Mouse (Mus musculus): Measurements from ENCODE around the gene Pde4a. TPM values are rescaled to one million over a fixed set of nuclear protein-coding genes. Genes with fewer than 3 reads are reported as not detected.

Pde4a gene
- polyA plus RNA-seq, 1 experiment from 2014 or later, result 4.8 TPM

DNA sequence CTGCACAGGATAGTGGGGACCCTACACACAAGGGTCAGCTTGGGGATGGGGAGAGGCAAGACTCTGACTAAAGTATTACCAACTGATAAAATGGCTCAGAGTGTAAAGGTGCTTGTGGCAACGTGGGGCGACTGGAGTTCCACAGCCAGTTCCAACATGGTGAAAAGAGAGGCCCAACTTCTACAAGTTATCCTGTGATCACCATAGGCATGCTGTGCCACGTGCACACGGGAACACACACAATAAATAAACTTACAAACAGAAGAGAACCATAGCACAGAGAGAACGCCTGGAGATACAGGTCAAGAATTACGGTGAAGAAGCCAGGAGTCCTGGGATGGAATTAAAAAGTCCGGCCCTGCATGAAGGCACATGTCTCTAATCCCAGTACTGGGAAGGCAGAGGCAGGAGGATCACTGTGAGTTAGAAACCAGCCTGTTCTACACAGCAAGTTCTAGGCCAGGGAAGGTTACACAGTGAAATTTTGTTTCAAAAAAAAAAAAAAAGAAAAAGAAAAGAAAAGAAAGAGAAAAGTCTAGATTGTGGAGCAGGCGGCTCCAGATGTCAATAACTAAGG, 16.3 kb upstream of the Pde4a start:
- no peak for ATAC-seq (ENCODE audit: insufficient number of reproducible peaks, insufficient read depth, low FRiP score, low TSS enrichment, low read depth)
- Histone ChIP-seq H3K36me3 (peaks cover 31% of the 10 kb centered on the region), H3K4me3 (replicated peaks) (peak overlapping the region; percentile 72), H3K9ac (replicated peaks) (peak overlapping the region; percentile 80), H3K27me3 (no peaks in the 10 kb centered on the region), H3K4me1 (replicated peaks) (peaks cover 52% of the 10 kb centered on the region), H3K4me2 (peak overlapping the region; percentile 88), H3K9me3 (no peaks in the 10 kb centered on the region), H3K27ac (peak overlapping the region; percentile 82; the same call in 1 of the 2 replicates)
- WGBS, result 12% methylated on average over 8 of the region's 8 CpGs

DNA sequence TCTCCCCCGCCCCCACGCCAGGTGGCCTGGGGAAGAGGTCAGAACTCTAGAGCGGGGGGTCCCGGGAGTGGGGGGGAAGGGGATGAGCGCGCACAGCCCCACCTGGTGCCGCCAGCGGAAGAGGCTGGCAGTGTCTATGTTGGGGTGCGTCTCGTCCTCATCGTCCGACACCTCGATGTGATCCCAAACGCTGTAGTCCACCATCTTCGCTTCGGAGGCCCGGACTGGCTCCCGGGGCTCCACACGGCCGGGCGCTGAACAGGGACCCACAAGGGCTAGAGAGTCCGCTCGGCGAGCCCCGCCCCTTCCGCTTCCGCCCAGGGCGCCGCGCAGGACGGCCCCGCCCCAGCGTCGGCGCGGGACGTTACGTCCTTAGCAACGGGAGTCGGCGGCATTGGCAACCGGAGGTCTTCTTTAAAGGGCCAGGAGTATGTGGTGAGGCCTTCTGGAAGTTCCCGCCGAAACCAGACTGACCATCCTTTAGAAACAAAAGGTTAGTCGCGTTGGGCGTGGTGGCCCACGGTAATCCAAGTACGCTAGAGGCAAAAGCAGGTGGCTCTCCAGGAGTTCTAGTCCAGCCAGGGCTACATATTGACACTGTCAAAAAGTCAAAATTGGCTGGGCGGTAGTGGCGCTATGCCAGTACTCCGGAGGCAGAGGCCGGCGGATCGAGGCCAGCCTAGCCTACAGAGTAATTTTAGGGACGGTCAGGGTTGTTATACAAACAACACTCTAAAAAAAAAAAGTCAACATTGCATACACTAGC, 15.7 kb upstream of the Pde4a start, which contains the start of gene Cdc37:
Gene Cdc37, minus strand, starts transcription at position 329 of the 766 bp plus-strand sequence.
- Histone ChIP-seq H3K4me2 (peak within 1 kb of the TSS; percentile 88), H3K4me3 (replicated peaks) (peak within 1 kb of the TSS; percentile 72), H3K27me3 (no peaks in the 10 kb centered on the region), H3K4me1 (replicated peaks) (peaks cover 55% of the 10 kb centered on the region), H3K9ac (replicated peaks) (peak within 1 kb of the TSS; percentile 80), H3K36me3 (peaks cover 24% of the 10 kb centered on the region), H3K9me3 (no peaks in the 10 kb centered on the region), H3K27ac (peak within 1 kb of the TSS; percentile 82)
- WGBS, result 4% methylated on average over 56 of the region's 56 CpGs
- ATAC-seq (ENCODE audit: insufficient number of reproducible peaks, insufficient read depth, low FRiP score, low TSS enrichment, low read depth), result peak; percentile 92

DNA sequence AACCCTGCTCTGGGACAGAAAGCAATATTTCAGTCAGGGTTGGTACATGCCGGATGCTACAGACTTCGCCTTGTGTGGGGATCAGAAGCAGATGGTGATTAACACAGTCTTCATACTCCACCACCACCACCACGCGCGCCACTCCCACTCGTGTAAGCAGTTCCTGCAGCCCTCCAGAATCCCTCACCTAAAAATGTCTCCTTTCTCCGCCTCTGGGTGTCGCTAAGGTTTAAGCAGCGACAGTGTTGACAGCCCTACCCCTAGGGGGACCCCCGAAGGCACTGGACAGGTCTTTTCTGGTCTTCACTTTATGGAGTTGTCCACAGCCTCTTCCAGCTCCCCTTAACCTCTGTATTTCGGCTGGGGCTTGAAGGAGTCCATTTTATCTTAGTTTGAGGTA, 12.8 kb upstream of the Pde4a start:
- Histone ChIP-seq H3K4me1 (replicated peaks) (peaks cover 36% of the 10 kb centered on the region), H3K9ac (replicated peaks) (0 out of 2 replicates have a peak overlapping the region, but pooled peaks have one; percentile 57), H3K36me3 (peaks cover 1% of the 10 kb centered on the region; the same call in 1 of the 2 replicates), H3K4me3 (replicated peaks) (peak overlapping the region; percentile 39), H3K4me2 (peak overlapping the region; percentile 75), H3K9me3 (no peaks in the 10 kb centered on the region), H3K27me3 (no peaks in the 10 kb centered on the region), H3K27ac (0 out of 2 replicates have a peak overlapping the region, but pooled peaks have one; percentile 72)
- ATAC-seq (ENCODE audit: insufficient number of reproducible peaks, insufficient read depth, low FRiP score, low TSS enrichment, low read depth), result no peak
- 3% methylated on average over 11 of the region's 11 CpGs for WGBS

DNA sequence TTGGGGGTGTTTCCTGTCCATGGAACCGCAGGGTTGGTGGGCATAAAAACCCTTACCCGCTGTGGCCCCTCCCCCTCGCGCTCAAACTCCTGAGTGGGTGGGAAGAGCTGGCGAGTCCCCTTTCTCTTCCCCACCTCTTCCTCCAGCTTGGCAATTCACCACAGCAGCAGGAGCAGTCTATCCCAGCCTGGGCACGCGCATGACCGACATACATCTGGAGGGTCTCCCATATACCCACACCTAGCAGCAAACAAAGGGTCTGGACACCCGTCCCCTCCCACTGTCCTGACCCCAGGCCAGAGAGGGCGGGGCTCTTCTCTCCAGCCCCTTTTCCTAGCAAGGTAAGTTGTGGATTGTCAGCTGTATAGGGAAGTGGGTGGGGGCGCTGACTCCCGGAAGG, 12.2 kb upstream of the Pde4a start:
- WGBS, result 8% methylated on average over 12 of the region's 12 CpGs
- no peak for ATAC-seq (ENCODE audit: insufficient number of reproducible peaks, insufficient read depth, low FRiP score, low TSS enrichment, low read depth)
- Histone ChIP-seq H3K4me3 (replicated peaks) (peak overlapping the region; percentile 39), H3K4me1 (replicated peaks) (peaks cover 30% of the 10 kb centered on the region), H3K9ac (replicated peaks) (peak overlapping the region; percentile 57), H3K27ac (peak overlapping the region; percentile 72), H3K4me2 (peak overlapping the region; percentile 75), H3K27me3 (no peaks in the 10 kb centered on the region), H3K9me3 (peaks cover 6% of the 10 kb centered on the region; the same call in 1 of the 2 replicates), H3K36me3 (no peaks in the 10 kb centered on the region)

DNA sequence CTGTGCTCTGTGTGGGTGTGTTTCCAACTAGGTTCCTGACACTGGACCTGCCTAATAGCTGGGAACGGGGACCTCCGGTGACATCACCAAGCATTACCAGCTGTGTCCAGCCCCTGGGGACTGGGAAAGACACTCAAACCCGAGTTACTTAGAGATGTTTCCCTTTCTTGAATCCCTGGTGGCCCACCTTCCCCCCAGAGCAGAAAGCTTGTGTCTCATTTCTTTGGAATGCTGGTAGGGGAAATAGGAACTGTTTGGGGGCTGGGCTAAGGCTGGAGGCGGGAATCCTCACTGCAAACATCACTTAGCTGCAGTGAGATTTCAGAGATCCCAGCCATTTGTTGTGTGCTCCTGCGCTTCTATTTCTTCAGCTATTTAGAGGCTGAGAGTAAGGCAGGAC, 11.7 kb upstream of the Pde4a start:
- peaks cover 7% of the 10 kb centered on the region; the same call in 1 of the 2 replicates for H3K9me3 ChIP-seq
- peak overlapping the region; percentile 39 for H3K4me3 ChIP-seq (replicated peaks)
- no peaks in the 10 kb centered on the region for H3K27me3 ChIP-seq
- WGBS, result 7% methylated on average over 5 of the region's 5 CpGs
- peaks cover 25% of the 10 kb centered on the region for H3K4me1 ChIP-seq (replicated peaks)
- H3K36me3 ChIP-seq, result no peaks in the 10 kb centered on the region
- H3K9ac ChIP-seq (replicated peaks), result peak overlapping the region; percentile 57; the same call in 1 of the 2 replicates
- ATAC-seq (ENCODE audit: insufficient number of reproducible peaks, insufficient read depth, low FRiP score, low TSS enrichment, low read depth), result no peak
- peak overlapping the region; percentile 75 for H3K4me2 ChIP-seq
- H3K27ac ChIP-seq, result peak overlapping the region; percentile 72

DNA sequence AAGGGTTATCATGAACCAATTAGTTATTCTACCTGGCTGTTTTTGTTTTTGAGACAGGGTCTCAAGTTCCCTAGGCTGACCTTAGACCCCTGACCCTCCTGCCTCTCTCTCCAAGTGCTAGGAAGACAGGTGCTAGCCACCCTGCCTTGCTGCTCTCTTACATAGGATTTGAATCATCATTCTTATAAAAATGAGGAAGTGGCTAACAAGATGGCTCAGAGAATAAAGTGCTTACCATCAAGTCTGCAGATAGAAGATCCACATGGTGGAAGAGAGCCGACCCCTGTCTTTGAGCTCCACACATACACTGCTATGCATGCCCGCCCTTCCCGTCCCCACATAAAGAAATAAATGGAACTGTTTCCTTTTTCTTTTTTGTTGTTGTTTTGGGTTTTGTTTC, 10.7 kb upstream of the Pde4a start:
- 84% methylated on average over 3 of the region's 3 CpGs for WGBS
- no peak overlapping the region for H3K4me2 ChIP-seq
- H3K9me3 ChIP-seq, result peaks cover 7% of the 10 kb centered on the region; the same call in 1 of the 2 replicates

DNA sequence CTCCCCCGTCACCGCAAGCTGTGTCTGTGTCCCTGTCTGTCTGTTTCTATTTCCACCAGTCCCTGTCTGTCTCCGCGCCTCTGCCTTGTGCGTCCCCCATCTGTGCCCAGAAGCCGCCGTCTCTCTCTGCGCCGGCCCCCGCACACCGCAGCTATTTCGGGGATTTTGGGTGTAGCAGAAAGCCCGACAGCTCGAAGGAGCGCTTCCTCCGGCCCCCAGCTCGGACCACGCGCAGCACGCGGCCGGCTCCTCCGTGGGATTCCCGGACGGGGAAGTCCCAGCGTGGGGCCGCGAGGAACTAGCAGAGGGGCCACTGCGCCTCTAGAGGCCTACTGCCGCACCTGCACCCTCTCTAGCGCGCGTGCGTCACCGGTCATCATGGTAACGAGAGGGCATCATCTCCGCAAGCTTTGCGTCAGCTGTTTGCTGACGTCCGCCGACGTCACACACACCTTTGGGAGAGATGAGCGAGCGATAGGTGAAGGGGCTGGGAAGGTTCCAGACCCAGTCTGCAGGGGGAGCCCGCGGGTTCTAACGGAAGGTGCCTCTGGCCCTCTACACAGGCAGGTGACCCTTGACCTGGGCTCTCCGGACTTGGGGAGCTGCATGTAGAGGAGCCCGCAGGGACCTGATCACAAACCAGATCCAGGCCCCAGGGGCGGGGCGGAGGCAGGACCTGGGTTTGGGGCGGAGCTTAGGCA, 4.2 kb upstream of the Pde4a start:
- ATAC-seq (ENCODE audit: insufficient number of reproducible peaks, insufficient read depth, low FRiP score, low TSS enrichment, low read depth), result 0 out of 2 replicates have a peak, but pooled peaks have one; percentile 8

More for the DNA sequence above, 10.7 kb upstream of the Pde4a start:
- Histone ChIP-seq H3K27ac (no peak overlapping the region), H3K4me3 (replicated peaks) (no peak overlapping the region), H3K36me3 (no peaks in the 10 kb centered on the region), H3K4me1 (replicated peaks) (peaks cover 23% of the 10 kb centered on the region), H3K27me3 (no peaks in the 10 kb centered on the region), H3K9ac (replicated peaks) (no peak overlapping the region)
- ATAC-seq (ENCODE audit: insufficient number of reproducible peaks, insufficient read depth, low FRiP score, low TSS enrichment, low read depth), result no peak

DNA sequence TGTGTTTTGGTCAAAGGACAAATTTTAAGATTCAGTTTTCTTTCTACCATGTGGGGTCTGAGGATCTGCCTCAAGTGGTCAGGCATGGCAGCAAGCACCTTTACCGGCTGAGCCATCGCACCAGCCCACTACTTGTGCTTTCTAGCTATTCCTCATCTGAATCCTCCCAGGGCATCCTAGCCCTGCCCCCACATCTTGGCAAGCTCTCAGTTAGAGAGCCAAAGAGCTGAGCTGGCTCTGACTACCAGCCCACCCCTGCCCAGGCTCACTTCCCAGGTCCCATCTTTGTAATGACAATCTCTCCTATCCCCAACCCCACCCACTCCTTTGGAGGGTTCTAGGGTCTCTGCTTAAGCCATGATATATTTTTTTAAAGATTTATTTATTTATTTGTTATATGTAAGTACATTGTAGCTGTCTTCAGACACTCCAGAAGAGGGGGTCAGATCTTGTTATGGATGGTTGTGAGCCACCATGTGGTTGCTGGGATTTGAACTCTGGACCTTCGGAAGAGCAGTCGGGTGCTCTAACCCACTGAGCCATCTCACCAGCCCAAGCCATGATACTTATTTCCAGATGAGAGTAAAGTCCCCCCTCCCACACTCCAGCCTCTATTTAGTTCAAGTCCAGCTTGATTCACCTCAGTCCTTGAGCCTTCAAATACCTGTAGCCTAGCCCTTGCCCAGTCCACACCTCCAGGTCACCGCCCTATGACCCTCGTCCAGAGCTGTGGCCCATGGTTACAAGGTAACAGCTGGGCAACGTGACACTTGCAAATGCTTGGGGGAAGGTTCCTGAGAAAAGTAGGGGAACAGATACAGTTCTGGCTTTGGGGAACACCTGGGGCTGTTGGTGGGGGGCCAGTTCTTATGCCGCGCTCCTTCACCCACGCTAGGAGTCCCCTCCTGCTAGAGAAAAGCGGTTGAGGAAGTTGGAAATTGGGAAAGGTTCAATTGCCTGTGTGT, 2.1 kb upstream of the Pde4a start:
- Histone ChIP-seq H3K4me2 (peak overlapping the region; percentile 48), H3K4me1 (replicated peaks) (peaks cover 52% of the 10 kb centered on the region), H3K27me3 (peaks cover 67% of the 10 kb centered on the region), H3K9me3 (0 out of 2 replicates have a peak, but pooled peaks cover 1% of the 10 kb centered on the region), H3K9ac (replicated peaks) (no peak overlapping the region), H3K36me3 (no peaks in the 10 kb centered on the region), H3K4me3 (replicated peaks) (peak overlapping the region; percentile 53), H3K27ac (no peak overlapping the region)
- WGBS, result 34% methylated on average over 11 of the region's 11 CpGs
- no peak for ATAC-seq (ENCODE audit: insufficient number of reproducible peaks, insufficient read depth, low FRiP score, low TSS enrichment, low read depth)

More for the DNA sequence above, 4.2 kb upstream of the Pde4a start:
- H3K4me2 ChIP-seq, result peak overlapping the region; percentile 84
- H3K27me3 ChIP-seq, result peaks cover 58% of the 10 kb centered on the region
- whole genome bisulfite sequencing, result under 1% methylated on average over 52 of the region's 52 CpGs
- H3K9ac ChIP-seq (replicated peaks), result peak overlapping the region; percentile 76
- no peaks in the 10 kb centered on the region for H3K36me3 ChIP-seq
- H3K27ac ChIP-seq, result no peak overlapping the region
- H3K4me3 ChIP-seq (replicated peaks), result peak overlapping the region; percentile 58
- H3K4me1 ChIP-seq (replicated peaks), result peaks cover 33% of the 10 kb centered on the region
- H3K9me3 ChIP-seq, result peaks cover 7% of the 10 kb centered on the region; the same call in 1 of the 2 replicates

DNA sequence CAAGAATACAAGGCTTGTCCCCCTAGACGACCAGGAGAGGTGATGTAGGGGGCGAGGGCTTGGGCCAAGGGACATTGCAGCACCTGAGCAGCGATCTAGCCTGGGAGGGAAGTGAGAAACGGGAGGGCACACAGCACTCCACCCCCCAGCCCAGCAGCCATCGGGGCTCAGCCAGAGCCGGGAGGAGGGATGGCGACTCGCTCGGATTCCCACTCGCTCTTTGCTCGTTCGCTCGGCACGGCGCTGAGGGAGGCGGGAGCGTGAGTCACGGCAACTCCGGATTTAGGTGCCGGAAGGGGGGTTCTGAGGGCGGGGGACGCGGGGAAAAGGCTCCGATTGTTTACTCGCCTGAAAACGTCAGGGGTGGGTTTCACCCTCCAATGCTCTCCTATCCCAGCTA, 1.4 kb upstream of the Pde4a start:
- Histone ChIP-seq H3K27me3 (peaks cover 67% of the 10 kb centered on the region), H3K4me3 (replicated peaks) (peak overlapping the region; percentile 53), H3K27ac (no peak overlapping the region), H3K36me3 (no peaks in the 10 kb centered on the region), H3K4me2 (peak overlapping the region; percentile 48), H3K9ac (replicated peaks) (0 out of 2 replicates have a peak overlapping the region, but pooled peaks have one; percentile 32), H3K4me1 (replicated peaks) (peaks cover 57% of the 10 kb centered on the region), H3K9me3 (no peaks in the 10 kb centered on the region)
- 2% methylated on average over 26 of the region's 26 CpGs for WGBS
- ATAC-seq (ENCODE audit: insufficient number of reproducible peaks, insufficient read depth, low FRiP score, low TSS enrichment, low read depth), result no peak

DNA sequence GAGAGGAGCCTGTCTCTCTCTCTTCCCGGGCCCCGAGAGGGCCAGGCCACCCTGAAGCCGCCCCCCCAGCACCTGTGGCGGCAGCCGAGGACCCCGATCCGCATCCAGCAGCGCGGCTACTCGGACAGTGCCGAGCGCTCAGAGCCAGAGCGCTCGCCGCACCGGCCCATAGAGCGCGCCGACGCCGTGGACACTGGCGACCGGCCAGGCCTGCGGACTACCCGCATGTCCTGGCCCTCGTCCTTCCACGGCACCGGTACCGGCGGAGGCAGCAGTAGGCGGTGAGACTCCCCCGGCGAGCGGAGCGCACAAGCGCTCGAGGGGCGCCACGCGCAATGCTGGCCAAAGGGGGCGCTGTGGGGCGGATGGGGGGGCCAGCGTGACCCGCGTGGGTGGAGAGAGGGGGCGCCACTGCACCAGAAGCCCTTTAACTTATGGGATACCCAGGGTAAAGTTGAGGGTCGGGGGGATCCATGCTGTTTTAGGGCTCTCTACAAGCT, 488 bp downstream of the Pde4a start:
- no peak for ATAC-seq (ENCODE audit: insufficient number of reproducible peaks, insufficient read depth, low FRiP score, low TSS enrichment, low read depth)
- peaks cover 63% of the 10 kb centered on the region for H3K27me3 ChIP-seq
- H3K9ac ChIP-seq (replicated peaks), result peak overlapping the region; percentile 50
- no peaks in the 10 kb centered on the region for H3K36me3 ChIP-seq
- H3K27ac ChIP-seq, result no peak overlapping the region
- peak overlapping the region; percentile 53 for H3K4me3 ChIP-seq (replicated peaks)
- no peaks in the 10 kb centered on the region for H3K9me3 ChIP-seq
- H3K4me1 ChIP-seq (replicated peaks), result peaks cover 53% of the 10 kb centered on the region
- WGBS, result 1% methylated on average over 47 of the region's 47 CpGs
- H3K4me2 ChIP-seq, result peak overlapping the region; percentile 91

Data from limb, embryonic 12.5 days (tissue).